Mouse (Mus musculus): ENCODE measurements at regions not wholly inside any gene's neighbourhood (a gene's known extent, or its start where the extent isn't known, plus 50 kb on each side); places are given as distances from the start of the nearest gene placed in this dataset.

DNA sequence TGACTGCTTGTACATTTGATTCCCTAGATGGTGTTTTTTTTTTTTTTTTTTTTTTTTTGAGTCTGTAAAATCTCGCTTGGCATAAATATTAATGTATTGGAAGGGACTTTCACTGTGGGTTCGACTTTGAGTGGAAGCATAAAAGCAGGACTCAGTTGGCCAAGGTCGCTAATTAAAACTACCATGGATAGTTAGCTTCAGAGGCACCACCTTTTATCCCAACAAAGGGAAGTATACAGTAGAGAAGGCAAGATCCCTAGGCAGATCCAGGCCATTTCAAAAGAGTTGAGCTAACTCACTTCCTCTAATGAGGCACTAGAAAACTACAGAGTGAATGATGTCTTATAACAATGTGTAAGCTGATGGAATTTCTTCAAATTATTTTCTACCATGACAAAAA lies 369.5 kb upstream of the Gria1 start:
- H3K27ac ChIP-seq (ENCODE audit: low read depth) = no peak overlapping the region

More for the DNA sequence above, 369.5 kb upstream of the Gria1 start:
- WGBS = 87% methylated on average over 3 of the region's 3 CpGs
- no peak for DNase-seq (ENCODE audit: low spot score)
- Histone ChIP-seq H3K9ac (replicated peaks; ENCODE audit: low read depth, low read length) (no peak overlapping the region), H3K27me3 (ENCODE audit: control insufficient read depth, insufficient read depth, low read length) (no peaks in the 10 kb centered on the region), H3K4me2 (ENCODE audit: low read depth, low read length) (no peak overlapping the region), H3K9me3 (replicated peaks; ENCODE audit: control insufficient read depth, low read length) (no peaks in the 10 kb centered on the region), H3K36me3 (replicated peaks; ENCODE audit: control insufficient read depth, insufficient read depth, low read length) (no peaks in the 10 kb centered on the region), H3K4me1 (ENCODE audit: control insufficient read depth, insufficient read depth) (no peaks in the 10 kb centered on the region), H3K4me3 (ENCODE audit: low read depth, low read length) (no peak overlapping the region)
- no peak for ATAC-seq (ENCODE audit: insufficient read depth, low read depth)
- no peak for TF ChIP-seq CTCF (IDR thresholded peaks at IDR 0.05; ENCODE audit: low read depth)
- no peak for TF ChIP-seq EP300 (IDR thresholded peaks at IDR 0.05; ENCODE audit: low read depth)
